Mouse (Mus musculus): ENCODE measurements around the gene Srgap2. TPM values are rescaled to one million over a fixed set of nuclear protein-coding genes. Genes with fewer than 3 reads are reported as not detected.

The Srgap2 gene
- polyA plus RNA-seq, 1 experiment from 2014 or later: 24.5 TPM

- WGBS: 34% methylated on average over 7 of the region's 7 CpGs
- no peak overlapping the region for H3K27ac ChIP-seq (ENCODE audit: low read length)
Observed at GRCm38 (mm10) chr1:131236077-131236476, 291.1 kb downstream of the Srgap2 start.

More at GRCm38 (mm10) chr1:131236077-131236476, 291.1 kb downstream of the Srgap2 start:
- Histone ChIP-seq H3K36me3 (ENCODE audit: control insufficient read depth, insufficient read depth, low read length) (no peaks in the 10 kb centered on the region), H3K4me3 (ENCODE audit: low read depth, low read length) (no peak overlapping the region), H3K9ac (replicated peaks; ENCODE audit: low read depth, low read length) (no peak overlapping the region), H3K4me2 (replicated peaks; ENCODE audit: low read depth, low read length) (no peak overlapping the region), H3K9me3 (ENCODE audit: control insufficient read depth, low read depth, low read length) (no peaks in the 10 kb centered on the region), H3K4me1 (ENCODE audit: control insufficient read depth, insufficient read depth, low read length) (peaks cover 19% of the 10 kb centered on the region), H3K27me3 (ENCODE audit: control insufficient read depth, insufficient read depth, low read length) (no peaks in the 10 kb centered on the region)
- no peak for ATAC-seq (ENCODE audit: insufficient number of reproducible peaks, insufficient read depth, low FRiP score, low read depth)

Small RNA genes within 50 kb of the gene (microRNA-seq; reads per million reads assigned to microRNA genes)
- gene Gm24273: not detected

Other genes with a start within 250 kb of the Srgap2 start
- 4.5 and 6.1 TPM in 2 replicates for gene Ikbke, start 247.7 kb downstream of the Srgap2 start, polyA plus RNA-seq (2014; fragmentation: Nextera tagmentation; extraction: Ambion mirVana)
- gene Fam72a, start 551 bp upstream of the Srgap2 start, polyA plus RNA-seq (2014; fragmentation: Nextera tagmentation; extraction: Ambion mirVana): 3.1 and 3.2 TPM in 2 replicates
- not detected in 2 replicates for gene Avpr1b, start 71.9 kb upstream of the Srgap2 start, polyA plus RNA-seq (2014; fragmentation: Nextera tagmentation; extraction: Ambion mirVana)
- 46.8 and 56.0 TPM in 2 replicates for gene Ctse, start 111.0 kb upstream of the Srgap2 start, polyA plus RNA-seq (2014; fragmentation: Nextera tagmentation; extraction: Ambion mirVana)
- 3.9 and 4.4 TPM in 2 replicates for gene Rab7b, start 161.3 kb upstream of the Srgap2 start, polyA plus RNA-seq (2014; fragmentation: Nextera tagmentation; extraction: Ambion mirVana)
- 3.3 and 6.4 TPM in 2 replicates for gene Slc26a9, start 216.7 kb upstream of the Srgap2 start, polyA plus RNA-seq (2014; fragmentation: Nextera tagmentation; extraction: Ambion mirVana)

Measured in stomach, embryonic 14.5 days (tissue).